Mouse (Mus musculus): ENCODE measurements around the gene Bcat2. TPM values are rescaled to one million over a fixed set of nuclear protein-coding genes. Genes with fewer than 3 reads are reported as not detected.

Bcat2 gene
- polyA plus RNA-seq, 1 experiment: 44.3 TPM

DNA sequence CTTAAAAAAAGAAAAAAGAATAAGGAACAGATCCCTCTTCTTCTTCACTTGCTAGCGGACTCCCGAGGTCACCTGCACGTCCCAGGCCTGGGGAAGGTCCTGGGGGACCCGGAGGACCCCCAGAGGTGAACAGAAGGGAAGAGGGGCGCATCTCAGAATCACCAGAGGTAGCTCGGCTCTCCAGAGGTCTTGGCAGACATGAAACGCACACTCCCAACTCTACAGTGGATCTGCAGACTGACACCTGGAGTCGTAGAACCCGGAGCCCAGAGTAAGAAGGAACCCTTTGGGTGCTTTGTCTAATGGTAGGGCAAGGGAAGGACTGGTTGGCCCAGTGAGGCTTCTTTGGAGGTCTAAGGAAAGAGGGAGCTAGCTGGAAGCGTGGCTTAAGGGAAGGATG lies 32.4 kb upstream of the Bcat2 start:
- Histone ChIP-seq H3K27me3 (ENCODE audit: control insufficient read depth, insufficient read depth, low read length) (no peaks in the 10 kb centered on the region), H3K4me3 (ENCODE audit: control insufficient read depth, low read depth, low read length) (no peak overlapping the region), H3K4me1 (ENCODE audit: control insufficient read depth, insufficient read depth, low read length) (peaks cover 3% of the 10 kb centered on the region), H3K36me3 (ENCODE audit: control insufficient read depth, insufficient read depth, low read length) (no peaks in the 10 kb centered on the region), H3K27ac (ENCODE audit: control insufficient read depth, insufficient read depth, low read depth, low read length) (no peak overlapping the region)
- TF ChIP-seq POLR2A (IDR thresholded peaks at IDR 0.05; ENCODE audit: control insufficient read depth, low read depth, low read length): no peak
- no peak for TF ChIP-seq CTCF (IDR thresholded peaks at IDR 0.05; ENCODE audit: control insufficient read depth, insufficient read depth, insufficient replicate concordance, low read depth, low read length)

DNA sequence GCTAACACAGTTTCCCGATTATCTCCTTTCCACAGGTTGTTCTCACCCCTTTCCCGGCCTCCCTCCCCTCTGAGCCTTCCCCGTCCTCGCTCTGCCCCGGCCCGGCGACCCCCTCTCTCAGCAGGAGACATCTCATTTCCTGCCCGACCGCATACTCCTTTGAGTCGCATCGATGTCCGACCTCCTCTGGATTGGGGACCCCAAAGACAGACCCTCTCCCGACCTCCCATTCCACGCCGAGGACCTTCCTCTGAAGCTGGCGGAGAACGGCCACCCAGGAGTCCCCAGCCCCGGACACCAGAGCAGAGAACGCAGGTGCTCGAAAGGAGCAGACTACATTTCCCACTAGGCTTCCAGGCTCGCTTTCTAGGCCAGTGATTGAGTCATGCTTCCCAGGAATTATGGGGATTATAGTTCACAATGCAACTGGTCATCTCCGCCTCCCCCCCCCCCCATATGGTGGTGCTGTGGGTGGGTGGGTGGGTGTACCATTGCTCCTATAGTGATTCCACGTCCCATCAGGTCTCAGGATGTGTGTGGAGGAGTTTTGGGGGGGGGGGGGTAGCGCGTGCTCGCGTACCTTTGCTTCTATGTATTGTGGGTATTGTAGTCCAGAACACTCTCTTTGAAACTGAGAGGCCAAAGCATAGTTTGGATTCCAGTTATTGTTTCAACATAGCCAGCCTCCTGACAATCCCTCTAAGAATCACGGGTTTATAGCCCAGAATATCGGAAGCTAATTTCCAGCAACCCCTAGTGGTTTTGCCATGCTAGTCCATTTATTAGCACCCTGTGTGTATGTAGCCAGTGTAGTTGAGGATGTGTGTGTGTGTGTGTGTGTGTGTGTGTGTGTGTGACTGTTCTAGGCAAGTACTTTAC lies 31.6 kb upstream of the Bcat2 start:
- TF ChIP-seq POLR2A (IDR thresholded peaks at IDR 0.05; ENCODE audit: control insufficient read depth, low read depth, low read length) (no peak), CTCF (IDR thresholded peaks at IDR 0.05; ENCODE audit: control insufficient read depth, insufficient read depth, insufficient replicate concordance, low read depth, low read length) (no peak)
- no peaks in the 10 kb centered on the region for H3K36me3 ChIP-seq (ENCODE audit: control insufficient read depth, insufficient read depth, low read length)
- H3K27me3 ChIP-seq (ENCODE audit: control insufficient read depth, insufficient read depth, low read length): no peaks in the 10 kb centered on the region
- no peak overlapping the region for H3K4me3 ChIP-seq (ENCODE audit: control insufficient read depth, low read depth, low read length)
- H3K4me1 ChIP-seq (ENCODE audit: control insufficient read depth, insufficient read depth, low read length): peaks cover 3% of the 10 kb centered on the region
- H3K27ac ChIP-seq (ENCODE audit: control insufficient read depth, insufficient read depth, low read depth, low read length): no peak overlapping the region

DNA sequence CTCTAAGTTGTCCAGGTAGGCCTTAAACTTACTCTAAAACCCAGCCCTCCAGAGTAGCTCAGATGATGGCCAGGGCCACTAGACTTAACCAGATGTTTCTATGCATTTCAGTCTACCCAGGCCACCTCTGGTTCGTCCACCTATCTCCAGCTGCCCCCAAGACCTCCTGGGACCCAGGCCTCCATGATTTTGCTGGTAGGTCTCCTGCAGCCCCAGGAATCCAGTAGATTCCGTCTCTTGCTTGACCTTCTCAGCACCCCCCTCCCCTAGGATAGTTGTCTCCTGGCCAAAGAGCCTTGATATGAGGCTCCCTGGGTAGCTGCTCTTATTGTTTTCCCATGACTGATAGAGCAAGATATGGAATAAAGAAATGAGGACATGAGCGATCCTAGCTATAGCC lies 30.9 kb upstream of the Bcat2 start:
- Histone ChIP-seq H3K4me3 (ENCODE audit: control insufficient read depth, low read depth, low read length) (no peak overlapping the region), H3K27me3 (ENCODE audit: control insufficient read depth, insufficient read depth, low read length) (no peaks in the 10 kb centered on the region), H3K36me3 (ENCODE audit: control insufficient read depth, insufficient read depth, low read length) (no peaks in the 10 kb centered on the region), H3K27ac (ENCODE audit: control insufficient read depth, insufficient read depth, low read depth, low read length) (no peak overlapping the region), H3K4me1 (ENCODE audit: control insufficient read depth, insufficient read depth, low read length) (peaks cover 3% of the 10 kb centered on the region)
- TF ChIP-seq POLR2A (IDR thresholded peaks at IDR 0.05; ENCODE audit: control insufficient read depth, low read depth, low read length) (no peak), CTCF (IDR thresholded peaks at IDR 0.05; ENCODE audit: control insufficient read depth, insufficient read depth, insufficient replicate concordance, low read depth, low read length) (no peak)

DNA sequence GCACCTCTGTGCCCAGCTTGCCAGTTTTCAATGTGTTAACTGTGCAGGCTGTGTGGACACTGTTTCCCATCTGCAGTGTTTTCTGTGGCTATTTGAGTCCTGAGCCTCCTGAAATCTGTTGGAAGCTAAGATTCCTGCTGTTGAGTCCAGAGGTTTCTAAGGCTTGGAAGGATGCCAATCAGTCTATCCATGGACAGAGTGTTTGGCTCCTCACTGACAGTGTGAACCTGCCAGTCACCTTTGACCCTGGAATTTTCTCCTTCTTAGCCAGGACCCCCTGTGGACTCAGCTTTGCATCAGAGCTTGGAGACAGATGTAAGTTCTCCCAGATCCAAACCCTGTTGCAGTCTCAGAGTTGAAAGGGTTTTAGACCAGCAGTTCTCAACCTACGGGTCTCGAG lies 29.7 kb upstream of the Bcat2 start:
- Histone ChIP-seq H3K4me1 (ENCODE audit: control insufficient read depth, insufficient read depth, low read length) (peaks cover 3% of the 10 kb centered on the region), H3K4me3 (ENCODE audit: control insufficient read depth, low read depth, low read length) (no peak overlapping the region), H3K27me3 (ENCODE audit: control insufficient read depth, insufficient read depth, low read length) (no peaks in the 10 kb centered on the region), H3K36me3 (ENCODE audit: control insufficient read depth, insufficient read depth, low read length) (no peaks in the 10 kb centered on the region), H3K27ac (ENCODE audit: control insufficient read depth, insufficient read depth, low read depth, low read length) (no peak overlapping the region)
- no peak for TF ChIP-seq POLR2A (IDR thresholded peaks at IDR 0.05; ENCODE audit: control insufficient read depth, low read depth, low read length)
- no peak for TF ChIP-seq CTCF (IDR thresholded peaks at IDR 0.05; ENCODE audit: control insufficient read depth, insufficient read depth, insufficient replicate concordance, low read depth, low read length)

DNA sequence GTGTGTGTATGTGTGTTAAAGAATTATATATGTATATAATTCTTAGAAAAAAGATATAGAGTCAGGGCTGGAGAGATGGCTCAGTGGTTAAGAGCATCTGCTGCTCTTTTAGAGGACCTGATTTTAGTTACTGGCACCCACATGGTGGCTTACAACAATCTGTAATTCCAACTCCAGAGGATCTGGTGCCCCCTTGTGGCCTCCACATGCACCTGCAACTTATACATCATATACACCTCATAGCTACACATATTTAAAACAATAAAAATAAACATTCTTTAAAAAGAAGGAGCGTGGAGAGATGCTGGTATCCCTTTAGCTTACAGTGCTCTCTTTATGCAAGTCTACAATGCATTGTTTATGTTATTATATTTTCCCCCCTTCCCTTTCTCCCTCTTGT lies 25.4 kb upstream of the Bcat2 start:
- peaks cover 3% of the 10 kb centered on the region for H3K4me1 ChIP-seq (ENCODE audit: control insufficient read depth, insufficient read depth, low read length)
- H3K4me3 ChIP-seq (ENCODE audit: control insufficient read depth, low read depth, low read length): no peak overlapping the region
- no peaks in the 10 kb centered on the region for H3K27me3 ChIP-seq (ENCODE audit: control insufficient read depth, insufficient read depth, low read length)
- TF ChIP-seq CTCF (IDR thresholded peaks at IDR 0.05; ENCODE audit: control insufficient read depth, insufficient read depth, insufficient replicate concordance, low read depth, low read length) (no peak), POLR2A (IDR thresholded peaks at IDR 0.05; ENCODE audit: control insufficient read depth, low read depth, low read length) (no peak)
- H3K36me3 ChIP-seq (ENCODE audit: control insufficient read depth, insufficient read depth, low read length): no peaks in the 10 kb centered on the region
- no peak overlapping the region for H3K27ac ChIP-seq (ENCODE audit: control insufficient read depth, insufficient read depth, low read depth, low read length)

DNA sequence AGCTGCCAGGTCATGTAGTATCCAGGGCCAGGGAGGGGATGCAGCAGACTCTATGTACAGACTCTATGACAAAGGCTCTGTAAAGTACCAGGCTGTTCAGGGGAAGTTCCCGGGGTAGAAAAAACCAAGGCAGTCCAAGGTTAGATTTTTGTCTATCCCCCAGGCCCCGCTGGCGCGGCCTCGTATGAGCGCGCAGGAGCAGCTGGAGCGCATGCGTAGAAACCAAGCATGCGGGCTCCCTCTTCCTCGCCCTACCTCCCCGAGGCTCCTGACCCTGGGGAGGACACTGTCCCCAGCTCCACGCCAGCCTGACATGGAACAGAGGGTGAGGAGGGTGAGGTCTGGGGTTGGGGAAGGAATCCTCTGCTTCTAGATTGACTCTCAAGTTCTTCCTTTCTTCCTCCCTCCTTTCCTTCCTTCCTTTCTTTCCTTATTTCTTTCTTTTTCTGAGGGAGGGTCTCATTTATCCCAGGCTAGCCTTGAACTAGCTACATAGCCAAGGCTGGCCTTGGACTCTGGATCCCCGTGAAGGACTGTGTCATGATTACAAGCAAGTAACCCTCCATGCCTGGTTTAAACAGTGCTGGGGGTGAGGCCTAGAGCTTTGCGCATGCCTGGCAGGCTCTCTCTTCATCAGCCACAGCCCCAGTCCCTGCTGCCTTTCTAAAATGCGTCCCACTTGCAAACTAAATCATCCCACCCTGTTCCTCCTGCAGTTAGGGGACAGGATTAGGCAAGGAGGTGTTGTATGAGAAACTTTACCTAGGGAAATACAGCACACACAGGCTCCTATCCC lies 20.1 kb upstream of the Bcat2 start:
- H3K4me1 ChIP-seq (ENCODE audit: control insufficient read depth, insufficient read depth, low read length): no peaks in the 10 kb centered on the region
- no peak overlapping the region for H3K4me3 ChIP-seq (ENCODE audit: control insufficient read depth, low read depth, low read length)
- TF ChIP-seq CTCF (IDR thresholded peaks at IDR 0.05; ENCODE audit: control insufficient read depth, insufficient read depth, insufficient replicate concordance, low read depth, low read length) (no peak), POLR2A (IDR thresholded peaks at IDR 0.05; ENCODE audit: control insufficient read depth, low read depth, low read length) (no peak)
- no peak overlapping the region for H3K27ac ChIP-seq (ENCODE audit: control insufficient read depth, insufficient read depth, low read depth, low read length)
- H3K36me3 ChIP-seq (ENCODE audit: control insufficient read depth, insufficient read depth, low read length): no peaks in the 10 kb centered on the region
- no peaks in the 10 kb centered on the region for H3K27me3 ChIP-seq (ENCODE audit: control insufficient read depth, insufficient read depth, low read length)

DNA sequence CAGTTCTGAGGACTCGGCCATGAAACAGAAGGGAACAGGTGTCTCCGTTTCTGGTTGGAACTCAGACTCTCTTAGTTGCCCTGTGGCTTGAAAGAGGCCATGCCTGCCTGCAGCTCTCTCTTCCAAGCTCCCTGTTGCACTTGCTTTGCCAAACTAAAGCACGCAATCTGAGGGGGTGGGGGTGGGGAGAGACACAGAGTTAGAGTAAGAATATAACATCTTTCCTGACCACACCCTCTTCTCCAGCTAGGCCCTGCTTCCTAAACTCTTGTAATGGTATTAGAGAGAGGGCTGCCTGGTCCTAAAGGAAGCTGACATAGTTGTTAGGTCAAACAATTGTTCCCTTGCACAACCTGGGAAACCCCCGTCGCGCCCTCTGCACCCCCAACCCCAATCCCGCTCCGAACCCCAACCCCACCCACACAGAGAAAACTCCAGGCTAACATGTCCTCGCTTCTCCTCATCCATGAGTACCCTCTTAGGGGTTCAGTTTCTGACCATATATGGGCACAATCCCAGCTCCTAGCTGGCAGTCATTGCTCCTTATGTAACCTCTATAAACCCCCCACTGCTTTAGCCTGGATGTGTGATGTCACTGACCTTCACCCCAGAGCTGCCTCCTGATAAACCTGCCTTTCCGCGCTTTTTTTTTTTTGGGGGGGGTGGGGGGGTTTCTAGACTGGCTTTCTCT lies 19.0 kb upstream of the Bcat2 start:
- no peak overlapping the region for H3K27ac ChIP-seq (ENCODE audit: control insufficient read depth, insufficient read depth, low read depth, low read length)
- H3K4me3 ChIP-seq (ENCODE audit: control insufficient read depth, low read depth, low read length): no peak overlapping the region

More for the DNA sequence above, 19.0 kb upstream of the Bcat2 start:
- TF ChIP-seq POLR2A (IDR thresholded peaks at IDR 0.05; ENCODE audit: control insufficient read depth, low read depth, low read length): no peak
- TF ChIP-seq CTCF (IDR thresholded peaks at IDR 0.05; ENCODE audit: control insufficient read depth, insufficient read depth, insufficient replicate concordance, low read depth, low read length): no peak
- Histone ChIP-seq H3K36me3 (ENCODE audit: control insufficient read depth, insufficient read depth, low read length) (no peaks in the 10 kb centered on the region), H3K27me3 (ENCODE audit: control insufficient read depth, insufficient read depth, low read length) (no peaks in the 10 kb centered on the region), H3K4me1 (ENCODE audit: control insufficient read depth, insufficient read depth, low read length) (no peaks in the 10 kb centered on the region)

All from testis, adult 2 months (tissue).